Mouse (Mus musculus) cortical plate, adult 2 months (tissue): ENCODE data around the gene Ctxn1.

Source experiments
- CTCF ChIP-seq: fragments of 200-500 bp; IDR thresholded peaks from 2 replicates; pipeline ENCODE4 v1.5.1; 2011; ENCODE audit warnings: mild to moderate bottlenecking, control low read depth, low read length; ENCODE audit not compliant: insufficient read depth; ENCODE audit errors: extremely low read depth
- POLR2A ChIP-seq: fragments of 200-500 bp; IDR thresholded peaks from 2 replicates; pipeline ENCODE4 v1.6.1; 2011; ENCODE audit warnings: mild to moderate bottlenecking, low read length, control low read depth; ENCODE audit not compliant: insufficient read depth; ENCODE audit errors: extremely low read depth

DNA sequence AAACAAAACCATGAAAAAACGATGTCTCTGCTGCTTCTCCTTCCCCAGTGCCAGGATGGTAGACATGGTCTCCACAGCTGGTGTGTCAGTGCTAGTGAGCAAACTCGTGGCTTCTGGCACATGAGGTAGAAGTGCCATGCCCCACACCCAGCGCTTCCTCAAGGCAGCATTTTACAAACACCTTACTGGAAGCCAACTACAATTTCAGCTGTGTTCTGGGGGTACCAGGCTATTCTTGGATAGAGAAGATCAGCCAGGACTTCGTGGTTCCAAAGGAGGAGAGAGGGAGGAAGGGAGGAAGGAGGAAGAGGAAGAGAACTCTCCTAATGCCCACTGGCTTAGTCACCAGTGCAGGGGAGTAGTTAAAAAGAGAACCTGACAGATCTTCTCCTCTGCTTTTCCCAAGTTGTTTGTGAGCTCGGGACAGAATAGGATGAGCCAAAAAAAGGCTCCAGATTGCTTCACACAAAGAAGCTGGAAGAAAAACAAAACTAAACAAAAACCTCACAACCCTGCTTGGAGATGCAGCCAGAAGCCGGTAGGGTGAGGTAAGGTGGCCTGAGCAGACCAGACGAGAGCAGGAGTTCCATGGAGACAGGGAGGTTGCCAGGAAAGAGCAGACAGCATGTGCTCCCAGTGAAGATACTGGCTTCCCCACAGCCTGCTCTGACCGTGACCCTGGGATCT, 4.2 kb upstream of the Ctxn1 start:
- TF ChIP-seq CTCF (no peak), POLR2A (no peak)
